Mouse (Mus musculus): ENCODE results near the gene Ptk7. TPM values are rescaled to one million over a fixed set of nuclear protein-coding genes. Genes with fewer than 3 reads are reported as not detected.
A peak's percentile ranks its signal among the peaks of the same experiment; 100 is the strongest.

Ptk7 gene
- polyA plus RNA-seq, 1 experiment from 2014 or later, result 99.3 TPM

DNA sequence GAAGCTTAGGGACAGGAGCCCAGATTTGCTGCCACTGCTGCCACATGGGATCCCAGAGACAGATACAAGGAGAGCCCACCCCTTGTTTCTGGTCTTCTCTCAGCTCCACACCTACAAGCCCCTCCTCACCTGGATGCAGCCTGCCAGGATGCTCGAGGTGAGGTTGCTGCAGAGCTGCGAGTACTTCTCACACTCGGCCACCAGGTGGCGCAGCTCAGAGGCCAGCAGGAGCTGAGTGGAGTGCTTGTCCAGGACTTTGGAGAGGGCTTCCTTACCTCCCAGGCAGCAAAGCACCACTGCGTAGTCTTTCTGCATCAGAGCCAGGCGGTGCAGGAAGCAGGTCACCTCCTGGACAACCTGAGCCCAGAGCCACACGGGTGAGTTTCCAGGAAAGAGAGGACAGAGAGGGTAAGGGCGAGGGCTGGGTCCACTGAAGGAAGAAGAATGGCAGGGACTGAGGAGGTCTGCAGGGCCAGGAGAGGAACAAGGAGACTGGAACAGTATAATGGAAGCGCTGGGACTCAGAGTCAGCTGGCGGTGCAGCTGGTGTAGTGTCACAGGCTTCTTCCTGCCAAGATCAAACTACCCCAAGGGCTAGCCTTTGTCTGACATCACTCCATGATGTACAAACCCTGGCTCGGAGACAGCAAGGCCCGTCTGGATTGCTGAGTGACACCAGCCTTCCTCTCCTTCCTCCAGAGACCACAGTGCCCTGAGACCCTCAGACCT lies 103.6 kb downstream of the Ptk7 start:
- peak; percentile 90 for DNase-seq
- Histone ChIP-seq H3K9ac (no peak overlapping the region), H3K9me3 (ENCODE audit: low read depth, low read length) (no peaks in the 10 kb centered on the region), H3K27me3 (ENCODE audit: insufficient read depth, low read length) (no peaks in the 10 kb centered on the region), H3K4me1 (ENCODE audit: insufficient read depth) (no peaks in the 10 kb centered on the region), H3K4me2 (no peak overlapping the region), H3K36me3 (ENCODE audit: insufficient read depth) (no peaks in the 10 kb centered on the region), H3K27ac (ENCODE audit: low read depth) (no peak overlapping the region), H3K4me3 (ENCODE audit: low read depth, low read length) (no peak overlapping the region)
- peak; percentile 70 for ATAC-seq (ENCODE audit: insufficient read depth)
- 32% methylated on average over 12 of the region's 12 CpGs for WGBS
- peak; percentile 99 for TF ChIP-seq CTCF (IDR thresholded peaks at IDR 0.05; ENCODE audit: low read depth)

DNA sequence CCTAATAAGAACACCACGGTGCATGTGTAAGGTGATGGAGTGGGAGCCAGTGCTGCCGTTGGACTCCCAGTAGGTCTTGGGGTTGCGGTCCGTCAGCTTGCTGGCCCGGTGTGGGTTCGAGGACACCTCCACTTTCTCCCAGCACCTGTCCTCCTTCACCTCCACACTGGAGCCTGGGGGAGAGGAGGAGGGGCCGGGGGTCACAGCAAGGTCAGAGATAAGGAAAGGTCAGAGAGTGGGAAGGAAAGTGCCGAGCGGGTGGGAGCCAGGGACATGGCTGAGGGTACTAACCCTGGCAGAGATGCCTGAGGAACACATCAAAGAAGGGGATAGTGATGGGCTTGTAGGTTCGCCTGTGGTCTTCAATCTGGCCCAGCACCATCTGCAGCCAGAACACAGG lies 104.2 kb downstream of the Ptk7 start:
- 50% methylated on average over 10 of the region's 10 CpGs for WGBS
- no peaks in the 10 kb centered on the region for H3K4me1 ChIP-seq (ENCODE audit: insufficient read depth)
- H3K4me2 ChIP-seq, result no peak overlapping the region
- no peaks in the 10 kb centered on the region for H3K27me3 ChIP-seq (ENCODE audit: insufficient read depth, low read length)
- TF ChIP-seq CTCF (IDR thresholded peaks at IDR 0.05; ENCODE audit: low read depth), result no peak
- H3K9ac ChIP-seq, result no peak overlapping the region
- H3K9me3 ChIP-seq (ENCODE audit: low read depth, low read length), result no peaks in the 10 kb centered on the region
- no peak for DNase-seq
- H3K4me3 ChIP-seq (ENCODE audit: low read depth, low read length), result no peak overlapping the region
- H3K36me3 ChIP-seq (ENCODE audit: insufficient read depth), result no peaks in the 10 kb centered on the region
- ATAC-seq (ENCODE audit: insufficient read depth), result no peak
- no peak overlapping the region for H3K27ac ChIP-seq (ENCODE audit: low read depth)

DNA sequence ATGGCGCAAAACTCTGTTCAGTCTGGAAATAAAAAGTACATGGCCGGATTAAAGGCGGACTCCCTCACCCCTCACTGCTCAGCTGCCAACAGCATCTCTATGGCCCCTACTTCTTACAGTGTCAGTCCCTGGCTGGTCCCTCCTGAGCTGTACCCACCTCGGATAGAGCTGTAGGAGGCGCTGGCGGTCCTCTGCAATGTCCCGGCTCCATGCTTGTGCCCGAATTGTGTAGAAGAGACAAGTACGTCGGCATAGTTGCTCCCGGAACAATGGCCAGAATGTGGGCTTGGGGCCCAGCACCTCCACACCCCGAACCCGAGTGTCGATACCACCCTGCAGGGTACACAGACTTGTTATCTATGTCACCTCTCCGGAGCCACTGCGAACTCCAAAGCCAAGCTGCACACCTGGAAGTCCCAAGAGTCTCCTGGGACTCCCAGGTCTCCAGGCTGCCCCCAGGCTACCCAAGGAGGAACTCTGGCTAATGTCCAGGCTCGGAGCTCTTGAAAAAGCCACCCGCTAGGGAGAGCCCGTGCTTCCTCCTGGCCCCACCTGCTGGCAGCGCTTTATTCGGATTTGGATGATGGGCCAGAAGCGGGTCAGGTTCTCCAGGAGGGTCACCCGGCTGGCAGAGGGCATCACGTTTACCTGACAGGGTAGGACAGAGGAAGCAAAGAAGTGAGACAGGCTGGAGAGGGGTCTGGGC lies 107.2 kb downstream of the Ptk7 start:
- TF ChIP-seq CTCF (IDR thresholded peaks at IDR 0.05; ENCODE audit: low read depth), result peak; percentile 42
- no peak overlapping the region for H3K9ac ChIP-seq
- H3K4me1 ChIP-seq (ENCODE audit: insufficient read depth), result no peaks in the 10 kb centered on the region
- H3K27me3 ChIP-seq (ENCODE audit: insufficient read depth, low read length), result no peaks in the 10 kb centered on the region
- no peak overlapping the region for H3K4me3 ChIP-seq (ENCODE audit: low read depth, low read length)
- DNase-seq (peak; percentile 30), ATAC-seq (ENCODE audit: insufficient read depth) (no peak)
- WGBS, result 42% methylated on average over 24 of the region's 24 CpGs
- H3K9me3 ChIP-seq (ENCODE audit: low read depth, low read length), result no peaks in the 10 kb centered on the region
- no peaks in the 10 kb centered on the region for H3K36me3 ChIP-seq (ENCODE audit: insufficient read depth)
- no peak overlapping the region for H3K27ac ChIP-seq (ENCODE audit: low read depth)
- no peak overlapping the region for H3K4me2 ChIP-seq

DNA sequence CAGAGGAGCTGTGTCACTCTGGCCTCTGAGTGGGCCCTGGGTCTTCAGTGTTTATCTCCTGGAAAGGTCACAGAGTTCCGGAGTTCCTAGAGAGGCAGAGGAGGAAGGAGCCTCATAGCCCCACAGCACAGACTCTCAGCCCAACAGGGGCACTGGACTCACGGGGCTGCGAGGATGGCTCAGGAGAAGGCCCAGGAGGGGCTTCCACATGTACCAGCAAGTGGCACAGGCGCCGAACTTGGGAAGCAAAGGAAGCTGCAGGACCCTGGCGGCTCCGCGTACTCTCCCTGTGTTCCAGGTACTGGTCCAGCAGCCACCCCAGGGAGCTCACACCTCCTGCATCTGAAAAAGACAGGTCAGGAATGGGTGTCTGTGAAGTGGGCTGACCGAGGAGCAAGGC lies 108.1 kb downstream of the Ptk7 start:
- H3K9me3 ChIP-seq (ENCODE audit: low read depth, low read length), result no peaks in the 10 kb centered on the region
- H3K4me2 ChIP-seq, result peak overlapping the region; percentile 55; the same call in 1 of the 2 replicates
- H3K27me3 ChIP-seq (ENCODE audit: insufficient read depth, low read length), result no peaks in the 10 kb centered on the region
- H3K4me1 ChIP-seq (ENCODE audit: insufficient read depth), result no peaks in the 10 kb centered on the region
- ATAC-seq (ENCODE audit: insufficient read depth), result no peak
- H3K4me3 ChIP-seq (ENCODE audit: low read depth, low read length), result no peak overlapping the region
- no peaks in the 10 kb centered on the region for H3K36me3 ChIP-seq (ENCODE audit: insufficient read depth)
- no peak for TF ChIP-seq CTCF (IDR thresholded peaks at IDR 0.05; ENCODE audit: low read depth)
- no peak overlapping the region for H3K9ac ChIP-seq
- no peak overlapping the region for H3K27ac ChIP-seq (ENCODE audit: low read depth)
- WGBS, result 62% methylated on average over 9 of the region's 9 CpGs
- no peak for DNase-seq

DNA sequence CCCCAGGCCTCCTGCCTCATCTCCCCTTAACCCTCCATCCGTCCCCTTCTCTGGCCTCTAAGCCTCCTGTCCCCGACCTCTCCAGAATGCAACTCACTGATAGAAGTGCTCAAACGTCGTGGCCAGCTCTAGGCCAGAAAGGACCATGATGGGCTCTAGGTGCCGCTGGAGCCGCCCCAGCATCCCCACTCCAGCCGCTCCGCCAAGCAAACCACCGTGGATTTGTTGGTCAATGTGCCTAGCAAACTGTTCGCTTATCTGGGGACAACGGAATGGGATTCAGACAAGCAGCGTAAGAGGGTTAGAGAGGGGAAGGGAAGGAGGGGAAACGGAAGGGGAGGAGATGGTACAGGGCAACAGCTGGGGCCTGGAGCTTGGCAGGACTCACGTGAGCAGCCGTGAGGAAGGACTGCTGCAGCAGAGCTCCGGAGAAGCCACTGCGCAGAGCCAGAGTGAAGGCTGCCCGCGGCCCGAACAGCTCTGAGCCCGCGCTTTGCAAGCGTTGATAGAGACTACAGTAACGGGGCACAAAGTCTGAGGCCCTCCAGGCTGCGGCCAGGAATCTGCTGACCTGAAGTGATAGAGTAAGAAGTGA lies 108.8 kb downstream of the Ptk7 start:
- Histone ChIP-seq H3K36me3 (ENCODE audit: insufficient read depth) (no peaks in the 10 kb centered on the region), H3K4me3 (ENCODE audit: low read depth, low read length) (peak overlapping the region; percentile 18), H3K9me3 (ENCODE audit: low read depth, low read length) (no peaks in the 10 kb centered on the region), H3K9ac (peak overlapping the region; percentile 30), H3K27me3 (ENCODE audit: insufficient read depth, low read length) (no peaks in the 10 kb centered on the region), H3K4me2 (peak overlapping the region; percentile 55), H3K4me1 (ENCODE audit: insufficient read depth) (no peaks in the 10 kb centered on the region), H3K27ac (ENCODE audit: low read depth) (no peak overlapping the region)
- no peak for TF ChIP-seq CTCF (IDR thresholded peaks at IDR 0.05; ENCODE audit: low read depth)
- DNase-seq (peak; percentile 64), ATAC-seq (ENCODE audit: insufficient read depth) (peak; percentile 71)
- 24% methylated on average over 25 of the region's 25 CpGs for WGBS

DNA sequence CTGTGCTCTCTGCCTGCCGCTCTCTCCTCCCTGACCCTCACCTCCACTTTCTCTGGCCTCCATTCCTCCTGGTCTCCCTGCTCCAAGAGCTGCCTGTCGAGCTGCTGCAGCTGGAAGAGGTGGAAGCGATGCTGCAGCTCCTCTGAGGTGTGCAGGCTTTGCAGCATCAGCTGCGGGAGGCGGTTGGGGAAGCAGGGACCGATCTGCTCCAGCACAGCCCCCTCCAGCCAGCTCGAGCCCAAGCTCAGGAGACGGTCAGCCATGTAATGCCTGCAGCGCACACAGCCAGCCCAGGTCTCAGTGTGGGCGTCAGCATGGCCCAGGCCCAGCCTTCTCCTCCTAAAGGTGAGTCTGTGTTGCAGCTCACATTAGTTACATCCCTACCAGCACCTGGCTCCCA lies 109.3 kb downstream of the Ptk7 start:
- H3K36me3 ChIP-seq (ENCODE audit: insufficient read depth), result no peaks in the 10 kb centered on the region
- H3K9ac ChIP-seq, result peak overlapping the region; percentile 30
- H3K27me3 ChIP-seq (ENCODE audit: insufficient read depth, low read length), result no peaks in the 10 kb centered on the region
- TF ChIP-seq CTCF (IDR thresholded peaks at IDR 0.05; ENCODE audit: low read depth), result no peak
- peak overlapping the region; percentile 55 for H3K4me2 ChIP-seq
- H3K9me3 ChIP-seq (ENCODE audit: low read depth, low read length), result no peaks in the 10 kb centered on the region
- no peak overlapping the region for H3K27ac ChIP-seq (ENCODE audit: low read depth)
- H3K4me1 ChIP-seq (ENCODE audit: insufficient read depth), result no peaks in the 10 kb centered on the region
- ATAC-seq (ENCODE audit: insufficient read depth) (no peak), DNase-seq (no peak)
- 40% methylated on average over 10 of the region's 10 CpGs for WGBS
- peak overlapping the region; percentile 18 for H3K4me3 ChIP-seq (ENCODE audit: low read depth, low read length)

Small RNA genes within 50 kb of the gene (microRNA-seq; reads per million reads assigned to microRNA genes)
- gene Mir6976 (ENCODE audit: borderline number of aligned reads), result not detected

Other genes starting within 250 kb of the Ptk7 start
- gene Zfp318, start 245.8 kb downstream of the Ptk7 start, polyA plus RNA-seq (2014; fragmentation: Nextera tagmentation; extraction: Ambion mirVana), result 15.2 and 18.3 TPM in 2 replicates
- gene Crip3, start 200.6 kb downstream of the Ptk7 start, polyA plus RNA-seq (2014; fragmentation: Nextera tagmentation; extraction: Ambion mirVana), result 0.41 TPM in 1 of 2 replicates, not detected in the other
- not detected in 2 replicates for gene Slc22a7, start 191.0 kb downstream of the Ptk7 start, polyA plus RNA-seq (2014; fragmentation: Nextera tagmentation; extraction: Ambion mirVana)
- 0.05 and 0.11 TPM in 2 replicates for gene Ttbk1, start 141.8 kb downstream of the Ptk7 start, polyA plus RNA-seq (2014; fragmentation: Nextera tagmentation; extraction: Ambion mirVana)
- gene Dnph1, start 132.8 kb downstream of the Ptk7 start, polyA plus RNA-seq (2014; fragmentation: Nextera tagmentation; extraction: Ambion mirVana), result 50.3 and 60.8 TPM in 2 replicates
- gene Cul9, start 83.1 kb downstream of the Ptk7 start, polyA plus RNA-seq (2014; fragmentation: Nextera tagmentation; extraction: Ambion mirVana), result 2.8 and 2.9 TPM in 2 replicates
- 11.4 and 15.1 TPM in 2 replicates for gene Srf, start 73.3 kb downstream of the Ptk7 start, polyA plus RNA-seq (2014; fragmentation: Nextera tagmentation; extraction: Ambion mirVana)
- gene Klc4, start 16.5 kb upstream of the Ptk7 start, polyA plus RNA-seq (2014; fragmentation: Nextera tagmentation; extraction: Ambion mirVana), result 20.2 and 21.4 TPM in 2 replicates
- gene Mrpl2, start 16.7 kb upstream of the Ptk7 start, polyA plus RNA-seq (2014; fragmentation: Nextera tagmentation; extraction: Ambion mirVana), result 113 and 114 TPM in 2 replicates
- 36.6 TPM in 2 replicates for gene Cul7, start 20.8 kb upstream of the Ptk7 start, polyA plus RNA-seq (2014; fragmentation: Nextera tagmentation; extraction: Ambion mirVana)
- 47.6 and 48.5 TPM in 2 replicates for gene Rrp36, start 44.8 kb upstream of the Ptk7 start, polyA plus RNA-seq (2014; fragmentation: Nextera tagmentation; extraction: Ambion mirVana)
- 123 and 131 TPM in 2 replicates for gene Mea1, start 49.3 kb upstream of the Ptk7 start, polyA plus RNA-seq (2014; fragmentation: Nextera tagmentation; extraction: Ambion mirVana)
- 108 and 111 TPM in 2 replicates for gene Klhdc3, start 51.4 kb upstream of the Ptk7 start, polyA plus RNA-seq (2014; fragmentation: Nextera tagmentation; extraction: Ambion mirVana)
- 97.6 and 104 TPM in 2 replicates for gene Ppp2r5d, start 75.6 kb upstream of the Ptk7 start, polyA plus RNA-seq (2014; fragmentation: Nextera tagmentation; extraction: Ambion mirVana)
- 23.0 and 25.7 TPM in 2 replicates for gene Pex6, start 82.0 kb upstream of the Ptk7 start, polyA plus RNA-seq (2014; fragmentation: Nextera tagmentation; extraction: Ambion mirVana)
- gene Gnmt, start 99.7 kb upstream of the Ptk7 start, polyA plus RNA-seq (2014; fragmentation: Nextera tagmentation; extraction: Ambion mirVana), result 0.77 and 1.5 TPM in 2 replicates
- 77.4 and 79.3 TPM in 2 replicates for gene Cnpy3, start 122.7 kb upstream of the Ptk7 start, polyA plus RNA-seq (2014; fragmentation: Nextera tagmentation; extraction: Ambion mirVana)
- gene Ptcra, start 134.2 kb upstream of the Ptk7 start, polyA plus RNA-seq (2014; fragmentation: Nextera tagmentation; extraction: Ambion mirVana), result 0.24 and 0.37 TPM in 2 replicates
- gene 2310039H08Rik, start 143.1 kb upstream of the Ptk7 start, polyA plus RNA-seq (2014; fragmentation: Nextera tagmentation; extraction: Ambion mirVana), result 58.2 and 64.7 TPM in 2 replicates
- gene Rpl7l1, start 153.2 kb upstream of the Ptk7 start, polyA plus RNA-seq (2014; fragmentation: Nextera tagmentation; extraction: Ambion mirVana), result 169 and 171 TPM in 2 replicates
- 4.7 and 6.5 TPM in 2 replicates for gene Bicral, start 229.0 kb upstream of the Ptk7 start, polyA plus RNA-seq (2014; fragmentation: Nextera tagmentation; extraction: Ambion mirVana)

All from lung, embryonic 14.5 days (tissue).